Mouse (Mus musculus): ENCODE results near the gene Creb1.
"Not testable (repeated sequence)": the region's sequence is repeated elsewhere in the genome, so short reads cannot be mapped to it uniquely, and the experiment has no call there.

Creb1 gene

DNA sequence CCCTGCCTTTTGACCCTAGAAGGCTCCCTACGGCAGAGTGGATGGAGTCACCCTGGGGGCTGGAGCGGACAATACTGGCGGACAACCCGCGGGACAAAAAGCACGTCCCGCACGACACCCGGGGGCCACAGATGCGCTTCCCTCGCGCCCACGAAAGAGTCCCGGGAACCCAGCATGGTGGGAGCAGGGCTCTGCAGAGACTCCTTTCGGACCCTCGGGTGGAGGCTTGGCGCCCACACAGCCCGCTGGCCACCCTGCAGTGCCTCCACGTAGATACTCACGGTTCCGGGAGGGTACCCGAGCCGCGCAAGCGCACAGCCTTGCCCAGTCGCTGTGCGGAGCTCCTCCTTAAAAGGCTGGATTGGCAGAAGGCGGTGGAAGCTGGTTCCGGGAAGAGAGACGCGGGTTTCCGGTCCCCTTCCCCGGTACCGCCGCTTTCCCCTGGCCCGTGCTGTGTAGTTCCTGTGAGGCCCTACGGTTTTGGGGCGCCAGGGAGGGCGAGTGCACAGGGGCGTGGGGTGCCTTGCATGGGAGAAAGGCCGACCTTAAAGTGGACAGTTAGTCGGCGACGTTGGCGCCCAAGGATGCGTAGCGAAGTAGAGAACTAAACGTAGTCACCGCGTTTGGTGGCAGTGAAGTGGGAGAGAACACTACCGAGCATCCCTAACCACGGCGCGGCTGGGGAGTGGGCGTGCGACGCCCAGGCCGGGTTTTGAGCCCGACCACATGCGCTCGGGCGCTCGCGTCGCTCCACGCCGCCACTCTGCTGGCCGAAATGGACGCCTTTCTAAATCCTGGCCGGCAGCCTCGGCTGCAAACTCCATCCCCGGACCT, 84.7 kb downstream of the Creb1 start, which contains the start of gene Mettl21a:
Gene Mettl21a, minus strand, starts transcription at position 362 of the 834 bp plus-strand sequence.
- CTCF ChIA-PET, result no interaction called here

DNA sequence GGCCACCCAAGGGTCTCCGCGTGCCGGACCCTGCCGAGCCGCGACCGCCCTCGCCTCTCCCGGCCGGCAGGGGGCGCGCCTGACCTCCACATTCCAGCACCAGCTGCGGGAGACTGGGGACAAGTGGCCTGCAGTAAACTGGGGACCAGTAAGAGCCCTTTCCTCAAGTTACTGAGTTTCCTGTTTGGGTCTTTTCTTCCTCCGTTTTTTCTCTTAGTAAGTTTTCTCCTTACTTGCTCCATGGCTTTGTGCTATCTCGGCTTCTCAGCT, 85.2 kb downstream of the Creb1 start:
- CTCF ChIA-PET, result no interaction called here

DNA sequence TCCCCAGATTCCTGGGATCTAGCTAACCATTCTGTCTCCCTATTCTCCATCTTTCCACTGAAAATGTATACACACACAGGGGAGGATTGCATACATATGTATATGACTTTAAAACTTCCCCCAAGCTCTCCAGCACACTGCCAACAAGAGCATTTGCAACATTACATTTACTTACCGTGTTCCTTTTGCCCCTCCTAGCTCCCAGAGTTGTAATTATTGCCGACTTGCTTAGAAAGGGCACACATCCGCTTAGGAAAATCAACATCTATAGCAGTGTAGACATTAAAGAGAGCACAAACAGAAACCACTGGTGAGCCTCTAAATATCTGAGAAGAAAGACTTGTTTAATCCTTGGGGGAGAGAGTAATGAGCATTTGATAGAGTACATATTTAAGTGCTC, 85.8 kb downstream of the Creb1 start:
- CTCF ChIA-PET, result no interaction called here

DNA sequence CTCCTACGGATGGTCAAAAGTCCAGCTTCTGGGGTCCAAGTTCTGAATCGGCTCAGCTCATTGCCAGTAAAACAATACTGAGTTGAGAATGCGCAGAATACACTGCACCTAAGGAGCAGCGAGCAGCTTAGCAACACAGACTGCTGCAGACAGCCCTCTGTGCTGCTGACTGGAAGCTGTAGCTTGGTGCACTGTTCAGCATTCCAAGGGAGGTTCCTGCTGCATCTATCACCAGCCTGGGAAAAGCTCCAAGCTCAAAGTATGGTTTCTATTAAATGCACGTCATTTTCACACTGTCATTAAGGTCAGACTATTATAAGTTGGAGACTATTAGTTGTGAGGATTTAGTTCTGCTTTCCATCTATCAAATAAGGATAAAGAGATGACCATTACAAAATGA, 88.7 kb downstream of the Creb1 start:
- CTCF ChIA-PET, result interaction anchor here (1.3 kb wide), 1 partner anchor 10 kb away, joined by 3 read pairs; no protein-coding TSS in a partner anchor

DNA sequence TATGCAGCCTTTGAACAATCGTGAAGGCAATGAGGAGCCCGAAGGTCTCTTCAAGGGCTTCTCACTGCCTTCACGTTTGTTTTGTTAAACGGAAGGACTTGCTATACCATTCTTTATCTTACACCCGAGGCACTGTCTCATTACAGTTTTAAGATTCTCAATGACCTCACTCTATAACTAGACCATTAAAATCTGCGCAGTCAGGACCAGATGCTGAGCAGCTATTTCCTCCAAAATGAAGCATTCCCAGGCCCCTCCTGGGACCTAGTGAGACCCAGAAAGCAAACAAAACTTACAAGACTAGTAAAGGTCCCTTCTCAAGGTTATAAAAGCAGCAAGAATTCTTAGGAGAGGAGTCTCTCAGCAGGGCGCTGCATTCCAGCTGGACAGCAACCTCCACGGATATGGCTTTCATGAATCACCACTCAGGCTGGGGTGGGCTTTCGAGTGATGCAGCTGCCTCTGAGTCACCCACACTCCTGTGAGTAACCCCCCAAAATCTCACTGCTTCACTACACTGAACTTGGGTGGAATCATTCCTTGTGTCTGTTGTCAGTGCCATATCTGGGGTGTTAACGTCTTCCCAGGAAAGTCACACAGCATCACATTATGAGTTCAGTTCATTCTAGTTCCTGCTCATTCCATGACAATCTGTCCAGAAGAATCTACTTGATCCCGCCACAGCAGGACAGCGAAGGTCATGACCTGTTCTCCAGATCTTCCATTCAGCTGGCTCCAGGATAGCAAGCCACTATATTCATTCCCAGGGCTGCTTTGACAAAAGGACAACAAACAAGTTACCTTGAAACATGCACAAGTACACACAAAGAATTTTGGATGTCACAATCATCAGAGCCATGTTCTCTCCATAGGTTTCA, 91.4 kb downstream of the Creb1 start:
- CTCF ChIA-PET, result interaction anchor here (0.8 kb wide), 1 partner anchor 43 kb away, joined by 3 read pairs; no protein-coding TSS in a partner anchor

DNA sequence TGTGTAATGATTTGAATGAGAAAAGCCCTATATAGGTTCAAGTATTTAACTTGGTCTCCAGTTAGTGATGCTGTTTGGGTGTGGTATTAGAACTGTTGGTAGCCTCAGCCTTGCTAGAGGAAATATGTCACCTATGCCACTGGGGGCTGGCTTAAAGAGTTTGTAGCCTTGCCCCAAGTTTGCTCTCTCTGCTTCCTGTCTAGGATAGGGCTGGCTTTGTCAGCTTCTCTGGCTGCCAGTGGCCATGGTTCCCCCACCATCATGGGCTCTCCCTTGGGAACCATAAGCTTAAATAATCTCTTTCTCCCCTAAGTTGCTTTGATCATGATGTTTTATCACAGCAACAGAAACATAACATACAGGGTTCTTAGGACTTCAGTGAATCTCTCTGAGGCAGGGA, 92.8 kb downstream of the Creb1 start:
- CTCF ChIA-PET, result no interaction called here

DNA sequence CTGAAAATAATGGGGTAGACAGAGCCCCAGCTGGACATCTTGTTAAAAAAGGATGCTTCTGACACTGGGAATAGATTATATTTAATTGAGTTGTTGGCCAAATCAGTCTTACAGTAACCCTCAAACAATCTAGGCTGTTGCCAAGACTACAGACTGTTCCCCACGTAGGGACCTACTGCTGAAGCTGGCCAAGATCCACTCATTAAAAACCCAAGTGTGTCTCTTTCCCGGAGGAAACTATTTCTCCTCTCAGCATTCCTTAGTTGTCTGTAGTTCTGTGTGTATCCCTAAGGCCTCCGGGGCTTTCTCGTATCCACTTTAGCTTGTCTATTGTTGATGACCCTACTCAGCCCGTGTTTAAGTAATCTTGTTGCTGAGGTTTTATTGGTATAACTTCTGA, 99.1 kb downstream of the Creb1 start:
- CTCF ChIA-PET, result no interaction called here

DNA sequence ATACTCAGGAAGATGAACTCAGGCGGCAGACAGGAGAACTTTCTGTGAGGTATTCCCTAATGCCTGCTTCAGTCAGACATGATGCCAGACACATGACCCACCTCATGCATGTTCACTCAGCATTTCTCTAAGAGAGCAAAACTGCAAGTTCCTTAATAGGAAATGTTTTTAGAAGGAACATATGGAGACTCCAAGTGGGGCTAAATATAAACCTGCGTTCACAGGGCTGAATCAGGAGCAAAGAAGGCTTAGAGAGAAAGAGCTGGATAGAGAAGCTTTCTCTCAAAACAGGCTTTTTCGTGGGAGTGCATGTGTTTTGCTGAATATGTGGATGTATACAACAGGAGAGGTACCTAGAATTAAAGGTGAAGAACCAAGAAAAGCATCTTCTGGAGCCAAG, 100.8 kb downstream of the Creb1 start:
- CTCF ChIA-PET, result no interaction called here

DNA sequence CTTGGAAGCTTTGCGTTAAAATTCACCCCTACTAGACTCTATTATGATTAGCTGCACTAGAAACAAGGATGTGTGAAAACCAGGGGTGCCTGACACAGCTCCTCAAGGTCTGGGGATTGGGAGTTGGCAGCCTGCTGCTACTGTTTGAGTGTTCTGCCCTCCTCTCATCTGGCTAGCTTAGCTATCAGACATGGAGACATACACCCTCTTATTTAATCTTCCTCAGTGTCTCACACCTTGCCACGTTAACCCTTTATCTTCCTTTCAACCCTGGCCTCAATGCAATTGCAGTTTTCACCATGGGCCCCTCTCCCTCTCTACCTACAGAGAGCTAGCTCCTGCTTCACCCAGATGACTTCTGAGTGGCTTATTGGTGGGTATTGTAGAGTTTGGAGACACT, 103.2 kb downstream of the Creb1 start:
- CTCF ChIA-PET, result no interaction called here

DNA sequence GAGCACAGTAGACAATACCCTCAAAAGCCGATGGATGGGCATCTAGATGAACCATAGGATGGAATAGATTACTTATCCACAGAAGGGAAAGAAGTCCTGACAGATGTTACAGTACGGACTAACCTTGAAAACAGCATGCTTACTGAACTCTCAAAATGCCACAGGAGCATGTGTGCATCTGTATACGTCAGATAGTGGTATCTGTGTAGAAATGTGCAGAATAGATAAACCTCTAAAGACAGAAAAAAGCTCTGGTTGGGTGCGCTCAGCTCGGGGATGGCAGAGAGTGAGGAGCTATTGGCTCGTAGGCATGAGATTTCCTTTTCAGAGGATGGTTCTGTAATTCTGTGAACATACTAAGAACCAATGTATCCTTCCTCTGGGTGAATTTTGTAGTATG, 106.8 kb downstream of the Creb1 start:
- CTCF ChIA-PET, result no interaction called here

DNA sequence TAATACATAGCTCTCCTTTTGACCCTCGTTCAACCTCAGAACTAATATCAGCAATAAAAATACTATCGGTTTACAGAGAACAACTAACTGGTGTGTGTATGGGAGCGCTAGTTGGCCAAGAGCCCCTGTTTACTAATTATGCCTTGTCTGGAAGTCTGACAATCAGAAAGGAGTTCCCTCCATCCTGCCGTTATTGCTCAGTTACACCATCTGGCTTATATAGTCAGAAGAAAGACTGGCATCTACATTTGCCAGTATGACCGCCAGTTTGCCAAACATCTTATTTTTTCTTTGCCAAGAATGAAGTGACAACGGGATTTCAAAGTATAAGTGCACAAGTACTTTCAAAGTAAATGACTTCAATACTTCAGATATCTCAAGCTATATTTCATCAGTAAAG, 108.6 kb downstream of the Creb1 start:
- CTCF ChIA-PET, result no interaction called here

DNA sequence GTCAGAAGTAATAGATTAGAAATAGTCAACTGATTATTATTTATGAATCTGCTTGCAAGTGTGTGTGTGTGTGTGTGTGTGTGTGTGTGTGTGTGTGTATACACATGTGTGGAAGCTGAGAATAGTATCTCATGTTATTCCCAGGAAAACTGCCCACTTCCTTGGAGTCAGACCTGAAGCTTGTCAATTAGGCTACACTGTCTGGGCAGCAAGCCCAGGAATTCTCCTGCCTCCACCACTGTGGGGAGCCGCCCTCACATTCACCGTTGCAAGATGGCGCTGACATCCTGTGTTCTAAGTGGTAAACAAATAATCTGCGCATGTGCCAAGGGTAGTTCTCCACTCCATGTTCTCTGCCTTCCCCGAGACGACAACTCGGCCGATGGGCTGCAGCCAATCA, 110.1 kb downstream of the Creb1 start:
- CTCF ChIA-PET, result not testable (repeated sequence)

DNA sequence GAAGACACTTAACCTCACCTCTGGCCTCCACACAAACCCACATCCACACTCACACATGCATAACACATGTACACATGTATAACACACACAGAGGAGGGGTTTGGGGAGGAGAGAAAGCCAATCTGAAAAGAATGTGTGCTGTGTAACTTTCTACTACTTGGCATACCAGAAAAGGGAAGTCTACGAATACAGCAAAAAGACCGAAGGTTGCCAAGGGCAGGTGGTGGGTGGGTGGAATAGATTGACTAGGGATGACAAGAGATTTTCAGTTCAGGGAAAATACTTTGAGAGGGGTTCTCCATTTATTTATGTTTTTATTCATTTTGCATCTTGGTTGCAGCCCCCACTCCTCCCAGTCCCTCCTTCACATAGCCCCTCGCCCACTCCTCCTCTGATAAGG, 112.1 kb downstream of the Creb1 start:
- CTCF ChIA-PET, result no interaction called here

DNA sequence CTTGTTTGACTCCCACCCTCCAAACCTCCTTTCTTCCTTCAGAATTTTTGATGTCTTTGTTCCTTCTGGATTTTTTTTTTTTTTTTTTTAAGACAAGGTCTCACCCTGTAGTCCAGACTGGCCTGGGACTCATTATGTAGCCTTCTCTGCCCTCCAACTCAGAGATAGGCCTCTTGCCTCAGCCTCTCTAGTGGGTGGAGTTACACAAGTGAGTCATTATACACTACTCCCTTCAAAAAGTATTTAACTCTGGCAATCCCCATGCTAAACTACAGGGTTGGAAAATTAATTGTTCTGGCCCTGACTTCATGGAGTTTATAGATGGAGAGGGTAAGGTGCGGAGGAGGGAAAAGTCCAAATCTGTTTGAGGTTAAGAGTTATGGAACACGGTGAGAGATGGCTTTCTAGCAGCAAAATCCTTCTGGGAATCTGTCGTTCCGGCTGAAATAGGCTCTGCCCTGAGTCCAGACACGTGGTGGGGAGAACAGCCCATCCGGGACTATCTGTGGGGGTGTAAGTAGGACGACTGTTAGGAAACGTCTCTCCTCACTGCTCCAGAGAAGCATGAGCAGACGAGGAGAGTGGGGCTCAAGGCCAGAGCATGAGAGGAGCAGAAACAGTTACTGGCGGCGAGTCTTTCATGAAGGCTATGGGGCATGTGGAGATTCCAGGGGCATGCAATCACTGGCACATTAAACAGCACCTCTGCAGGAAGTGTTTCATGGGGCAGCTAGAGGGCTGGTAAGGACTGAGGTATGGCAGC, 117.1 kb downstream of the Creb1 start:
- CTCF ChIA-PET, result interaction anchor here (0.7 kb wide), 1 partner anchor 24 kb away, joined by 7 read pairs; no protein-coding TSS in a partner anchor

DNA sequence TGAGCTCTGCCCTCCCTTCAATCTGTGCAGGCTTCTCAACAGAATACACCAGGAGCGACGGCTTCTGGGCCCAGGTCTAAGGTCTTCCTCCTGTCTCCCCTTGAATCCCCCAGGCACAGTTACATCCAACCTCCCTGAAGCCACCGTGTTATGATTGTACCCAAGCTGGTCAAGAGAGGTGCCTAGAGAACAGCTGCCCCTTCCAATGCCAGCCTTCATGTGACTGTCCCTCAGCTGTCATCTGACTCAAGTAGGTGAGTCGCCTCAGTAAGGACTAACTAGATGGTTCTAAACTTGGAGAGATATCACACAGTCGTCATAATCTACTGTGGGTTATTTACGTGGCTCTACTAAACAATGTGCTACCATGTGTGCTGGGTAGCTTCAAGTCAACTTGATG, 121.3 kb downstream of the Creb1 start:
- CTCF ChIA-PET, result interaction anchor here (0.6 kb wide), 1 partner anchor 332 kb away, joined by 3 read pairs; no protein-coding TSS in a partner anchor
